In the genomic region with DNA sequence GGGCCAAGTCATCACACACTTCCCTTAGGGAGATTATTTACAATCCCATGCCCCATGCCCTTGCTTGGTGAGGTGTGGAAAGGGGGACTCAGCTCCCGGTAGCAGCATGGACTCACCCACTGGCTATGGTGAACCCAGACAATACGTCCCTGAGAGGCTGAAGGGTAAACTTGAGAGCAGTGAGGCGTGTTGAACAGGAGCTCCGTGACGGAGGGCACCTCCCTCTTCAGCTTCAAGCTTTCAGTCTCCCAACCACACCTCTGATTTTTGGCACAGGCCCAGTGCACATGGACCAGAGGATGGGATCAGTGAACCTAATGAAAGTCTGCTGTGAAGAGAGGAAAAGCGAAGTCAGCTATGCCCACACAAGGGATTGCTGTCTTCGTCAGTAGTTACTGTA, we compare ENCODE assay signal across 17 mouse cellular contexts. TPM values are rescaled to one million over a fixed set of nuclear protein-coding genes. Genes with fewer than 3 reads are reported as not detected.
DNase-seq lines count a peak whose midpoint lies in the region; ATAC-seq and TF ChIP-seq lines count a peak whose summit lies in the region.
"Had no signal": no experiment of that assay in that cellular context is flagged by ENCODE, and none has a peak within 500 bp of the region (broad histone marks: within the 10 kb centered on the region; RNA-seq: fewer than 3 reads in every experiment).

No protein-coding gene starts in this region.

- 0 out of 2 replicates have a peak, but pooled peaks have one; percentile 21 for ATAC-seq in intestine, embryonic 15.5 days
- no peak for ATAC-seq in intestine, postnatal 0 days
- no peak for ATAC-seq in embryonic facial prominence, embryonic 14.5 days (ENCODE audit: low read depth)
- no peak for ATAC-seq in megakaryocyte progenitor cell, adult 5-6 weeks (replicated peaks; ENCODE audit: poor library complexity)
- ATAC-seq: forebrain, postnatal 0 days had no signal

- no peaks in the 10 kb centered on the region for H3K27me3 ChIP-seq in cerebellum, adult 2 months (ENCODE audit: control insufficient read depth, insufficient read depth, low read length)
- H3K27me3 ChIP-seq in intestine, embryonic 15.5 days (replicated peaks): no peaks in the 10 kb centered on the region
- H3K27me3 ChIP-seq in intestine, postnatal 0 days (replicated peaks; ENCODE audit: control insufficient read depth, insufficient read depth, low read length): no peaks in the 10 kb centered on the region
- no peaks in the 10 kb centered on the region for H3K27me3 ChIP-seq in embryonic facial prominence, embryonic 14.5 days (replicated peaks; ENCODE audit: control insufficient read depth, insufficient read depth, low read length)
- H3K27me3 ChIP-seq: embryonic facial prominence, embryonic 15.5 days; hindbrain, embryonic 15.5 days; liver, embryonic 13.5 days had no signal

- TF ChIP-seq CTCF in cerebellum, adult 2 months (IDR thresholded peaks at IDR 0.05; ENCODE audit: borderline replicate concordance, insufficient read depth, low read depth, low read length): no peak
- no peak for TF ChIP-seq CTCF in intestine, postnatal 0 days (IDR thresholded peaks at IDR 0.05; ENCODE audit: low read depth)

- H3K4me1 ChIP-seq in cerebellum, adult 2 months (ENCODE audit: control insufficient read depth, insufficient read depth, low read length): no peaks in the 10 kb centered on the region
- no peaks in the 10 kb centered on the region for H3K4me1 ChIP-seq in intestine, embryonic 15.5 days (replicated peaks)
- no peaks in the 10 kb centered on the region; the same call in 1 of the 2 replicates for H3K4me1 ChIP-seq in intestine, postnatal 0 days (replicated peaks; ENCODE audit: control insufficient read depth, insufficient read depth, low read length)
- no peaks in the 10 kb centered on the region for H3K4me1 ChIP-seq in embryonic facial prominence, embryonic 14.5 days (ENCODE audit: control insufficient read depth, insufficient read depth, low read length)
- H3K4me1 ChIP-seq: hindbrain, embryonic 15.5 days; liver, embryonic 13.5 days had no signal

- WGBS in cerebellum, adult 2 months: 46% methylated on average over 7 of the region's 7 CpGs
- WGBS in intestine, embryonic 15.5 days: 75% methylated on average over 7 of the region's 7 CpGs
- WGBS in intestine, postnatal 0 days: 64% methylated on average over 7 of the region's 7 CpGs
- 67% methylated on average over 7 of the region's 7 CpGs for WGBS in embryonic facial prominence, embryonic 14.5 days

- no peak overlapping the region for H3K9ac ChIP-seq in intestine, embryonic 15.5 days
- no peak overlapping the region for H3K9ac ChIP-seq in intestine, postnatal 0 days (ENCODE audit: low read depth, low read length)
- no peak overlapping the region for H3K9ac ChIP-seq in embryonic facial prominence, embryonic 14.5 days (ENCODE audit: low read depth, low read length)
- H3K9ac ChIP-seq: embryonic facial prominence, embryonic 15.5 days; forebrain, postnatal 0 days; hindbrain, embryonic 15.5 days; liver, embryonic 13.5 days had no signal

- no peak overlapping the region for H3K4me3 ChIP-seq in cerebellum, adult 2 months (replicated peaks; ENCODE audit: insufficient read depth, low read depth, low read length)
- no peak overlapping the region for H3K4me3 ChIP-seq in intestine, embryonic 15.5 days (replicated peaks)
- H3K4me3 ChIP-seq in intestine, postnatal 0 days (ENCODE audit: low read depth, low read length): no peak overlapping the region
- H3K4me3 ChIP-seq in embryonic facial prominence, embryonic 14.5 days (ENCODE audit: low read depth, low read length): no peak overlapping the region
- H3K4me3 ChIP-seq: embryonic facial prominence, embryonic 15.5 days; hindbrain, embryonic 15.5 days; liver, embryonic 13.5 days had no signal

- no peak overlapping the region for H3K27ac ChIP-seq in cerebellum, adult 2 months (ENCODE audit: insufficient read depth, low read length)
- H3K27ac ChIP-seq in intestine, embryonic 15.5 days: no peak overlapping the region
- H3K27ac ChIP-seq in intestine, postnatal 0 days (ENCODE audit: low read depth, low read length): no peak overlapping the region
- no peak overlapping the region for H3K27ac ChIP-seq in embryonic facial prominence, embryonic 14.5 days (replicated peaks; ENCODE audit: low read depth, low read length)
- H3K27ac ChIP-seq: embryonic facial prominence, embryonic 15.5 days; hindbrain, embryonic 15.5 days; liver, embryonic 13.5 days had no signal

- no peaks in the 10 kb centered on the region for H3K36me3 ChIP-seq in intestine, embryonic 15.5 days
- H3K36me3 ChIP-seq in intestine, postnatal 0 days (ENCODE audit: control insufficient read depth, insufficient read depth): no peaks in the 10 kb centered on the region
- no peaks in the 10 kb centered on the region for H3K36me3 ChIP-seq in embryonic facial prominence, embryonic 14.5 days (ENCODE audit: control insufficient read depth, insufficient read depth, low read length)
- H3K36me3 ChIP-seq: embryonic facial prominence, embryonic 15.5 days; hindbrain, embryonic 15.5 days; liver, embryonic 13.5 days had no signal

- peak; percentile 22 to 45 for DNase-seq in cerebellum, postnatal 14 days
- DNase-seq in cerebellum, adult 2 months: no peak
- DNase-seq in embryonic facial prominence, embryonic 14.5 days (ENCODE audit: low spot score): peak; percentile 27
- DNase-seq in kidney, postnatal 14 days: peak; percentile 92
- no peak for DNase-seq in testis, postnatal 14 days (ENCODE audit: low spot score)
- DNase-seq: adrenal gland, adult 8-10 months; cerebellum, postnatal 36 days; forebrain, postnatal 0 days; layer of hippocampus, adult 9-11 months; liver, embryonic 13.5 days; right cerebral cortex, postnatal 25 days had no signal

- no peaks in the 10 kb centered on the region for H3K9me3 ChIP-seq in intestine, embryonic 15.5 days
- H3K9me3 ChIP-seq in intestine, postnatal 0 days (ENCODE audit: control insufficient read depth): no peaks in the 10 kb centered on the region
- H3K9me3 ChIP-seq in embryonic facial prominence, embryonic 14.5 days (ENCODE audit: control insufficient read depth, low read length): no peaks in the 10 kb centered on the region
- H3K9me3 ChIP-seq: embryonic facial prominence, embryonic 15.5 days; hindbrain, embryonic 15.5 days; liver, embryonic 13.5 days had no signal

- no peak for TF ChIP-seq POLR2A in cerebellum, adult 2 months (IDR thresholded peaks at IDR 0.05; ENCODE audit: borderline replicate concordance, insufficient read depth, low read length)

- no peak overlapping the region for H3K4me2 ChIP-seq in intestine, embryonic 15.5 days (replicated peaks)
- no peak overlapping the region for H3K4me2 ChIP-seq in intestine, postnatal 0 days (replicated peaks; ENCODE audit: low read depth)
- H3K4me2 ChIP-seq in embryonic facial prominence, embryonic 14.5 days (ENCODE audit: low read depth, low read length): no peak overlapping the region
- H3K4me2 ChIP-seq: embryonic facial prominence, embryonic 15.5 days; hindbrain, embryonic 15.5 days; liver, embryonic 13.5 days had no signal

RNA-seq across cellular contexts. Expression of a gene that starts 12.8 kb away (rescaled TPM):
- 1.6 and 2.1 TPM in 2 replicates for polyA plus RNA-seq in cerebellum, adult 2 months (2012; rRNA removed)
- polyA plus RNA-seq in intestine, embryonic 15.5 days (2015; fragmentation: Nextera tagmentation; extraction: Ambion mirVana): 396 and 436 TPM in 2 replicates
- 101 and 113 TPM in 2 replicates for polyA plus RNA-seq in intestine, postnatal 0 days (2015; fragmentation: Nextera tagmentation; extraction: Ambion mirVana)
- 24.2 and 25.6 TPM in 2 replicates for polyA plus RNA-seq in embryonic facial prominence, embryonic 14.5 days (2014; fragmentation: Nextera tagmentation; extraction: Ambion mirVana)
- not detected in 2 replicates for total RNA-seq in megakaryocyte progenitor cell, adult 5-6 weeks (2015)
- total RNA-seq in megakaryocyte progenitor cell, adult 5-6 weeks (2017): not detected in 2 replicates

RNA-seq across cellular contexts. Expression of a gene that starts 30.5 kb away (rescaled TPM):
- polyA plus RNA-seq in cerebellum, adult 2 months (2012; rRNA removed): 0.05 TPM in 1 of 2 replicates, not detected in the other
- polyA plus RNA-seq in intestine, embryonic 15.5 days (2015; fragmentation: Nextera tagmentation; extraction: Ambion mirVana): 0.21 and 0.30 TPM in 2 replicates
- 0.31 and 0.64 TPM in 2 replicates for polyA plus RNA-seq in intestine, postnatal 0 days (2015; fragmentation: Nextera tagmentation; extraction: Ambion mirVana)
- 4.8 and 5.2 TPM in 2 replicates for polyA plus RNA-seq in embryonic facial prominence, embryonic 14.5 days (2014; fragmentation: Nextera tagmentation; extraction: Ambion mirVana)
- total RNA-seq in megakaryocyte progenitor cell, adult 5-6 weeks (2015): not detected in 2 replicates
- total RNA-seq in megakaryocyte progenitor cell, adult 5-6 weeks (2017): not detected in 2 replicates

RNA-seq across cellular contexts. Expression of a gene that starts 54.4 kb away (rescaled TPM):
- polyA plus RNA-seq in cerebellum, adult 2 months (2012; rRNA removed): not detected in 2 replicates
- polyA plus RNA-seq in intestine, embryonic 15.5 days (2015; fragmentation: Nextera tagmentation; extraction: Ambion mirVana): 0.20 TPM in 1 of 2 replicates, not detected in the other
- 0.09 and 0.10 TPM in 2 replicates for polyA plus RNA-seq in intestine, postnatal 0 days (2015; fragmentation: Nextera tagmentation; extraction: Ambion mirVana)
- polyA plus RNA-seq in embryonic facial prominence, embryonic 14.5 days (2014; fragmentation: Nextera tagmentation; extraction: Ambion mirVana): 0.21 TPM in 1 of 2 replicates, not detected in the other
- not detected in 2 replicates for total RNA-seq in megakaryocyte progenitor cell, adult 5-6 weeks (2015)
- total RNA-seq in megakaryocyte progenitor cell, adult 5-6 weeks (2017): not detected in 2 replicates
- total RNA-seq: adrenal gland, adult 8-10 months; forebrain, postnatal 0 days; left cerebral cortex, postnatal 36 days had no signal
- polyA plus RNA-seq: forebrain, postnatal 0 days; liver, embryonic 13.5 days had no signal

Comparison
In these comparisons a context has a peak if more than half of its experiments do, and no peak if none do; other contexts are left out.
1. DNase-seq: peak in cerebellum, postnatal 14 days (2 of 2), embryonic facial prominence, embryonic 14.5 days (single experiment) and kidney, postnatal 14 days (single experiment); none in cerebellum, adult 2 months (0 of 2) and testis, postnatal 14 days (single experiment).